Mouse (Mus musculus) embryonic facial prominence, embryonic 11.5 days (tissue): Measurements from ENCODE around the gene Nt5c3b. TPM values are rescaled to one million over a fixed set of nuclear protein-coding genes. Genes with fewer than 3 reads are reported as not detected.

ENCODE experiments used
- ATAC-seq: fragments of 200-750 bp; cut with Nextera tagmentation; replicated peaks from 2 replicates; pipeline ENCODE4 v1.8.0; 2017; ENCODE audit warnings: low read depth; ENCODE audit not compliant: insufficient number of reproducible peaks, low FRiP score, low TSS enrichment
- DNase-seq: peaks from one replicate; pipeline ENCODE4 v3.0.0-alpha.2; 2015; ENCODE audit warnings: low spot score
- H3K27ac ChIP-seq: fragments of 300-500 bp; sonication (generic); replicated peaks from 2 replicates; pipeline ENCODE4 v1.5.1; 2014; ENCODE audit warnings: mild to moderate bottlenecking, low read depth, low read length, control low read depth
- H3K27me3 ChIP-seq: fragments of 300-500 bp; sonication (generic); 2 replicates; pipeline ENCODE4 v1.6.1; 2014; ENCODE audit warnings: mild to moderate bottlenecking, low read length, moderate library complexity, mixed read lengths; ENCODE audit not compliant: control insufficient read depth, insufficient read depth
- H3K36me3 ChIP-seq: fragments of 300-500 bp; sonication (generic); replicated peaks from 2 replicates; pipeline ENCODE4 v1.6.1; 2014; ENCODE audit warnings: low read depth, mild to moderate bottlenecking, low read length, moderate library complexity, mixed read lengths; ENCODE audit not compliant: control insufficient read depth, insufficient read depth
- H3K4me1 ChIP-seq: fragments of 300-500 bp; sonication (generic); 2 replicates; pipeline ENCODE4 v1.6.1; 2014; ENCODE audit warnings: low read length, mixed read lengths; ENCODE audit not compliant: control insufficient read depth, insufficient read depth
- H3K4me2 ChIP-seq: fragments of 300-500 bp; sonication (generic); 2 replicates; pipeline ENCODE4 v1.6.1; 2014; ENCODE audit warnings: low read depth, mild to moderate bottlenecking, control low read depth, low read length, moderate library complexity
- H3K4me3 ChIP-seq: fragments of 300-500 bp; sonication (generic); 2 replicates; pipeline ENCODE4 v1.5.1; 2014; ENCODE audit warnings: low read depth, low read length, control low read depth
- H3K9ac ChIP-seq: fragments of 300-500 bp; sonication (generic); replicated peaks from 2 replicates; pipeline ENCODE4 v1.6.1; 2014; ENCODE audit warnings: mild to moderate bottlenecking, control low read depth, low read length
- H3K9me3 ChIP-seq: fragments of 300-500 bp; sonication (generic); replicated peaks from 2 replicates; pipeline ENCODE4 v1.6.1; 2016; ENCODE audit warnings: mild to moderate bottlenecking, low read length, inconsistent platforms, mixed read lengths; ENCODE audit not compliant: control insufficient read depth
- WGBS: fragments of 180-500 bp; shearing (Covaris S2); extraction: QIAGEN DNeasy Blood & Tissue Kit; methylation state at CpG from one replicate; pipeline ENCODE4 v1.1.7; 2014; 5-methylcytosine and 5-hydroxymethylcytosine counted together
- polyA plus RNA-seq: library from polyadenylated mRNA; unstranded; fragments of >200 nt; fragmentation: Nextera tagmentation; extraction: Ambion mirVana; gene quantifications from 2 replicates; pipeline ENCODE4 v1.2.1, GENCODE M21; 2014

Gene Nt5c3b
- polyA plus RNA-seq, 1 experiment from 2014 or later = 136 TPM

- H3K36me3 ChIP-seq = no peaks in the 10 kb centered on the region
- H3K27me3 ChIP-seq = peaks cover 2% of the 10 kb centered on the region; the same call in 1 of the 2 replicates
- H3K9ac ChIP-seq = peak overlapping the region; percentile 22; the same call in 1 of the 2 replicates
- 31% methylated on average over 16 of the region's 17 CpGs for WGBS
- peak overlapping the region; percentile 66 for H3K4me3 ChIP-seq
- H3K4me1 ChIP-seq = peaks cover 4% of the 10 kb centered on the region; the same call in 1 of the 2 replicates
- ATAC-seq = no peak
- H3K4me2 ChIP-seq = peak overlapping the region; percentile 78
- H3K9me3 ChIP-seq = no peaks in the 10 kb centered on the region
- H3K27ac ChIP-seq = no peak overlapping the region; the same call in 1 of the 2 replicates
- peak; percentile 30 for DNase-seq
Observed at GRCm38 (mm10) chr11:100395861-100396631, 45.6 kb downstream of the Nt5c3b start.

- Histone ChIP-seq H3K4me3 (no peak overlapping the region), H3K9ac (no peak overlapping the region; the same call in 1 of the 2 replicates), H3K9me3 (no peaks in the 10 kb centered on the region), H3K27ac (no peak overlapping the region), H3K27me3 (peaks cover 2% of the 10 kb centered on the region; the same call in 1 of the 2 replicates), H3K4me2 (no peak overlapping the region), H3K4me1 (peaks cover 4% of the 10 kb centered on the region; the same call in 1 of the 2 replicates), H3K36me3 (no peaks in the 10 kb centered on the region)
- no peak for DNase-seq
- ATAC-seq = no peak
- 25% methylated on average over 11 of the region's 11 CpGs for WGBS
Observed at GRCm38 (mm10) chr11:100395200-100395599, 46.4 kb downstream of the Nt5c3b start.

- Histone ChIP-seq H3K4me3 (no peak overlapping the region), H3K4me2 (no peak overlapping the region), H3K27me3 (peaks cover 2% of the 10 kb centered on the region; the same call in 1 of the 2 replicates), H3K4me1 (peaks cover 4% of the 10 kb centered on the region; the same call in 1 of the 2 replicates), H3K36me3 (no peaks in the 10 kb centered on the region), H3K27ac (no peak overlapping the region), H3K9me3 (no peaks in the 10 kb centered on the region), H3K9ac (no peak overlapping the region)
- 78% methylated on average over 5 of the region's 5 CpGs for WGBS
- DNase-seq (no peak), ATAC-seq (no peak)
Observed at GRCm38 (mm10) chr11:100394353-100395074, 47.1 kb downstream of the Nt5c3b start.

- Histone ChIP-seq H3K4me2 (no peak overlapping the region), H3K36me3 (no peaks in the 10 kb centered on the region)
Observed at GRCm38 (mm10) chr11:100393733-100394132, 47.9 kb downstream of the Nt5c3b start.

GRCm38 (mm10) chr11:100392958-100393357, 48.6 kb downstream of the Nt5c3b start:
- no peaks in the 10 kb centered on the region for H3K9me3 ChIP-seq
- H3K4me2 ChIP-seq = no peak overlapping the region
- no peak overlapping the region for H3K27ac ChIP-seq
- no peak for ATAC-seq
- no peak for DNase-seq
- no peaks in the 10 kb centered on the region for H3K36me3 ChIP-seq
- H3K27me3 ChIP-seq = peaks cover 2% of the 10 kb centered on the region; the same call in 1 of the 2 replicates
- no peak overlapping the region for H3K4me3 ChIP-seq
- peaks cover 8% of the 10 kb centered on the region for H3K4me1 ChIP-seq
- H3K9ac ChIP-seq = no peak overlapping the region
- 88% methylated on average over 5 of the region's 5 CpGs for WGBS

More at GRCm38 (mm10) chr11:100393733-100394132, 47.9 kb downstream of the Nt5c3b start:
- Histone ChIP-seq H3K27ac (no peak overlapping the region), H3K4me1 (peaks cover 4% of the 10 kb centered on the region; the same call in 1 of the 2 replicates), H3K27me3 (peaks cover 2% of the 10 kb centered on the region; the same call in 1 of the 2 replicates), H3K9ac (no peak overlapping the region), H3K9me3 (no peaks in the 10 kb centered on the region), H3K4me3 (no peak overlapping the region)
- WGBS = 88% methylated on average over 7 of the region's 7 CpGs
- DNase-seq = no peak
- ATAC-seq = no peak

GRCm38 (mm10) chr11:100391884-100392345, 49.7 kb downstream of the Nt5c3b start:
- Histone ChIP-seq H3K27ac (no peak overlapping the region), H3K4me3 (no peak overlapping the region), H3K9ac (no peak overlapping the region), H3K4me2 (no peak overlapping the region), H3K27me3 (peaks cover 2% of the 10 kb centered on the region; the same call in 1 of the 2 replicates), H3K4me1 (peaks cover 8% of the 10 kb centered on the region), H3K36me3 (no peaks in the 10 kb centered on the region), H3K9me3 (no peaks in the 10 kb centered on the region)
- WGBS = 88% methylated on average over 7 of the region's 7 CpGs
- DNase-seq (no peak), ATAC-seq (no peak)

GRCm38 (mm10) chr11:100391081-100391883, 50.3 kb downstream of the Nt5c3b start:
- WGBS = 62% methylated on average over 9 of the region's 9 CpGs
- Histone ChIP-seq H3K27ac (no peak overlapping the region), H3K4me2 (no peak overlapping the region), H3K9ac (no peak overlapping the region), H3K4me1 (peaks cover 8% of the 10 kb centered on the region), H3K9me3 (no peaks in the 10 kb centered on the region), H3K4me3 (no peak overlapping the region), H3K36me3 (no peaks in the 10 kb centered on the region), H3K27me3 (peaks cover 2% of the 10 kb centered on the region; the same call in 1 of the 2 replicates)
- peak; percentile 40; the same call in 1 of the 2 replicates for ATAC-seq
- DNase-seq = no peak
